Mouse (Mus musculus): ENCODE measurements at regions not wholly inside any gene's neighbourhood (a gene's known extent, or its start where the extent isn't known, plus 50 kb on each side); places are given as distances from the start of the nearest gene placed in this dataset.

DNA sequence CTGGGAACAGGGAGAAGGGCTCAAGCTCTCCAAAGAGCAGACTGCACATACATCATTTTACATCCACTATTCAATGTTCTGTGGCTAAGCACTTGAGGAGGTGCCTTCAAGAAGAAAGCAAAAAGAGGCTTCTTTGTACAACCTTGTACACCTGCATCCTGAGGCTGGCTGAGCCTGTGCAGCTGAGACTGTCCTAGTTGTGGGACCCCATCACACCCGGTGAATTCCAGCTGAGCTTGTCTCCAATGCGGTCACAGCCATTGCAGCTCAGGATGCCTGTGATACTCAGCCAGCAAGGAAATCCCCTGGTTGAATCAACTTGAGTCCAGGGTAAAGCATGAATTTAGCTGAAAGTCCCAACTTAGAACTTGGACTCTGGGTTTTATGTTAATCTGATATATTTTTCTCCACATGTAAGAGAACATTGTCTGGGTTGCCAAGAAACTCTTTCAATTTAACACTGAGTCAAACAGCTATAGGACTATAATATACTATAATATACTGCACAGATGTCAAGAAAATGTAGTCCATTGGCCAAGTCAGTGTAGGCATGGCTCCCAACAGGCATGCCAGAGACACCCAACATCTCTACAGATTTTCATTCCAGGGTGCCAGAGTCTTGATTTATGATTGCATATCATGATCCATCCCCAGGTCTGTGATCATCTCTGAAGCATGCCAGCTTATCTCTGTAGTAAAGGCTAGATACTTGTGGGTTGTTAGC, 599.2 kb downstream of the Pard3 start:
- no peak overlapping the region for H3K27ac ChIP-seq (ENCODE audit: insufficient read depth, low read depth, low read length, poor library complexity, severe bottlenecking)
- no peaks in the 10 kb centered on the region for H3K36me3 ChIP-seq (ENCODE audit: control insufficient read depth, insufficient read depth, low read length, poor library complexity, severe bottlenecking)
- no peak for TF ChIP-seq ZNF384 (IDR thresholded peaks at IDR 0.05; ENCODE audit: low read depth, low read length)
- TF ChIP-seq MAFK (IDR thresholded peaks at IDR 0.05; ENCODE audit: insufficient read depth, low read depth, low read length) = no peak
- TF ChIP-seq CHD2 (IDR thresholded peaks at IDR 0.05; ENCODE audit: low read depth, low read length) = no peak
- TF ChIP-seq ZC3H11A (IDR thresholded peaks at IDR 0.05; ENCODE audit: borderline replicate concordance, low read depth, low read length) = no peak
- TF ChIP-seq HCFC1 (IDR thresholded peaks at IDR 0.05; ENCODE audit: borderline replicate concordance, insufficient read depth, low read length) = no peak
- H3K4me1 ChIP-seq (ENCODE audit: control insufficient read depth in 2 of 2, insufficient read depth in 2 of 2, low read length in 2 of 2, poor library complexity in 1 of 2) = no peaks in the 10 kb centered on the region
- in situ Hi-C loops (cut with MboI; ENCODE audit: low sequenced_read_pairs in 2 of 2, unreplicated experiment in 2 of 2) = no loop called here
- no peak overlapping the region for H3K9ac ChIP-seq (ENCODE audit: insufficient read depth, low read depth, low read length, poor library complexity, severe bottlenecking)
- DNase-seq (ENCODE audit: low read depth, low spot score) = no peak
- H3K9me3 ChIP-seq (ENCODE audit: control insufficient read depth, insufficient read depth, low read depth, low read length) = no peaks in the 10 kb centered on the region
- no peak overlapping the region for H3K4me3 ChIP-seq (ENCODE audit: insufficient read depth in 1 of 2, low read depth in 1 of 2, low read length in 2 of 2, poor library complexity in 1 of 2, severe bottlenecking in 1 of 2)

DNA sequence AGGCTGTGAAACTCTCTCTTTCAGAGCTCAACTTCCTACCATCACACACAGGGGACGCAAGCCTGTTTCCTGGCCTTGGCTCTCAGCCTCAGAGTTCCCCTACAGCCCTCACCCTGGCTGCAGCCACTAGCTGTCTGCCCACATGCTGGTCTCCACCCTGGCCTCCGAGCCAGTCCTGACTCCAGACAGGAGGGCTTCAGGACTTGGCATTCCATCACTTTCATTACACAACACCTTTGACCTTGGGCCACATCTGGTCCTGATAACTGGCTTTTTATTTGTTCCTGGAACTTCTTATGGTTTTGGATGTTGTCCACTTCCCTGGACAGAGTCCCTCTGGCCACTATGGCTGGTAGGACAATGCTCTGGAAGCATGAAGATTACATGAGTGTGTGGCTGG, 602.9 kb downstream of the Pard3 start:
- Histone ChIP-seq H3K27ac (ENCODE audit: insufficient read depth, low read depth, low read length, poor library complexity, severe bottlenecking) (no peak overlapping the region), H3K9ac (ENCODE audit: insufficient read depth, low read depth, low read length, poor library complexity, severe bottlenecking) (no peak overlapping the region), H3K4me3 (ENCODE audit: insufficient read depth in 1 of 2, low read depth in 1 of 2, low read length in 2 of 2, poor library complexity in 1 of 2, severe bottlenecking in 1 of 2) (no peak overlapping the region), H3K4me1 (ENCODE audit: control insufficient read depth in 2 of 2, insufficient read depth in 2 of 2, low read length in 2 of 2, poor library complexity in 1 of 2) (no peaks in the 10 kb centered on the region), H3K36me3 (ENCODE audit: control insufficient read depth, insufficient read depth, low read length, poor library complexity, severe bottlenecking) (no peaks in the 10 kb centered on the region), H3K9me3 (ENCODE audit: control insufficient read depth, insufficient read depth, low read depth, low read length) (no peaks in the 10 kb centered on the region)
- TF ChIP-seq ZNF384 (IDR thresholded peaks at IDR 0.05; ENCODE audit: low read depth, low read length) (no peak), CHD2 (IDR thresholded peaks at IDR 0.05; ENCODE audit: low read depth, low read length) (no peak), HCFC1 (IDR thresholded peaks at IDR 0.05; ENCODE audit: borderline replicate concordance, insufficient read depth, low read length) (no peak), ZC3H11A (IDR thresholded peaks at IDR 0.05; ENCODE audit: borderline replicate concordance, low read depth, low read length) (no peak), MAFK (IDR thresholded peaks at IDR 0.05; ENCODE audit: insufficient read depth, low read depth, low read length) (no peak)
- no peak for DNase-seq (ENCODE audit: low read depth, low spot score)
- in situ Hi-C loops (cut with MboI; ENCODE audit: low sequenced_read_pairs in 2 of 2, unreplicated experiment in 2 of 2) = no loop called here

DNA sequence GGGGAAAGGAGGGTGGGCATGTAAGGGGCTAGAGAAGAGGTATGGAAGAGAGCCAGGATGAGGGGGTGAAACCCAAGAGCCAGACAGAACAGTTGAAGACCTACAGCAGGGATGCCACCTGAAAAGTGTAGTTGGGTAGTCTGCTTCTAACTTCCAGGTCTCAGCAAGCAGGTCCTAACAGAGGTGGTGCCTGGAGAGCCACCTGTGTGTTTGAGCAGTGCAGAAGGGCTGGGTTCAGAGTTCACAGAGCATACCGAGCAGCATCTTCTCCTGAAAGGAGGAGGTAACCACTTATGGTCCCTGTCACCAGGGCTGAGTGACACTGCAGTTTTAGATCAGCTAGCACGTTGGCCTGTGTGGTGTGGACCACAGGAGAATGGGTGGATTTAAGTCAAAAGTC, 605.3 kb downstream of the Pard3 start:
- no peak overlapping the region for H3K4me3 ChIP-seq (ENCODE audit: insufficient read depth in 1 of 2, low read depth in 1 of 2, low read length in 2 of 2, poor library complexity in 1 of 2, severe bottlenecking in 1 of 2)
- TF ChIP-seq CHD2 (IDR thresholded peaks at IDR 0.05; ENCODE audit: low read depth, low read length) (no peak), ZNF384 (IDR thresholded peaks at IDR 0.05; ENCODE audit: low read depth, low read length) (no peak), ZC3H11A (IDR thresholded peaks at IDR 0.05; ENCODE audit: borderline replicate concordance, low read depth, low read length) (no peak), HCFC1 (IDR thresholded peaks at IDR 0.05; ENCODE audit: borderline replicate concordance, insufficient read depth, low read length) (no peak), MAFK (IDR thresholded peaks at IDR 0.05; ENCODE audit: insufficient read depth, low read depth, low read length) (no peak)
- no peaks in the 10 kb centered on the region for H3K4me1 ChIP-seq (ENCODE audit: control insufficient read depth in 2 of 2, insufficient read depth in 2 of 2, low read length in 2 of 2, poor library complexity in 1 of 2)
- H3K27ac ChIP-seq (ENCODE audit: insufficient read depth, low read depth, low read length, poor library complexity, severe bottlenecking) = no peak overlapping the region
- no peak overlapping the region for H3K9ac ChIP-seq (ENCODE audit: insufficient read depth, low read depth, low read length, poor library complexity, severe bottlenecking)
- H3K36me3 ChIP-seq (ENCODE audit: control insufficient read depth, insufficient read depth, low read length, poor library complexity, severe bottlenecking) = no peaks in the 10 kb centered on the region
- DNase-seq (ENCODE audit: low read depth, low spot score) = no peak
- in situ Hi-C loops (cut with MboI; ENCODE audit: low sequenced_read_pairs in 2 of 2, unreplicated experiment in 2 of 2) = no loop called here
- H3K9me3 ChIP-seq (ENCODE audit: control insufficient read depth, insufficient read depth, low read depth, low read length) = no peaks in the 10 kb centered on the region

DNA sequence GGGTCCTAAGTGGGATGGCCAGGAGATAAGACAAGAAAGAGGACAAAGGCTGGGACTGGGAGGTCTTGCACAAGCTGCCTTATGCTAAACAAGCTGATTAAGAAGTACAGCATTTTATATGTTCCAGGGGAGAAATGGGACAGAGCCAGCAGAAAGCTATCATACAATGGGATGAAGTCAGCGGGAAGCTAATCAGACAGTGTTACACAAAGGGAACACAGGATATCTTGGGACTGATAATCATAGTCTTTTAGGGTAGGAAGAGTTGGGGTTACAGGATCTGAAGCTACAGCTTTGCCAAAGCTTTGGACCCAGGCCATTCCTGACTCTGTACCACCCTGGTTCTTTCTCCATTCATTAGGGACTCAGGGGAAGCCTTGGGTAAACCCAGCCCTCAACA, 610.4 kb downstream of the Pard3 start:
- Histone ChIP-seq H3K36me3 (ENCODE audit: control insufficient read depth, insufficient read depth, low read length, poor library complexity, severe bottlenecking) (no peaks in the 10 kb centered on the region), H3K4me1 (ENCODE audit: control insufficient read depth in 2 of 2, insufficient read depth in 2 of 2, low read length in 2 of 2, poor library complexity in 1 of 2) (no peaks in the 10 kb centered on the region), H3K4me3 (ENCODE audit: insufficient read depth in 1 of 2, low read depth in 1 of 2, low read length in 2 of 2, poor library complexity in 1 of 2, severe bottlenecking in 1 of 2) (no peak overlapping the region), H3K9ac (ENCODE audit: insufficient read depth, low read depth, low read length, poor library complexity, severe bottlenecking) (no peak overlapping the region), H3K9me3 (ENCODE audit: control insufficient read depth, insufficient read depth, low read depth, low read length) (no peaks in the 10 kb centered on the region), H3K27ac (ENCODE audit: insufficient read depth, low read depth, low read length, poor library complexity, severe bottlenecking) (no peak overlapping the region)
- no peak for DNase-seq (ENCODE audit: low read depth, low spot score)
- TF ChIP-seq CHD2 (IDR thresholded peaks at IDR 0.05; ENCODE audit: low read depth, low read length) (no peak), MAFK (IDR thresholded peaks at IDR 0.05; ENCODE audit: insufficient read depth, low read depth, low read length) (no peak), HCFC1 (IDR thresholded peaks at IDR 0.05; ENCODE audit: borderline replicate concordance, insufficient read depth, low read length) (no peak), ZNF384 (IDR thresholded peaks at IDR 0.05; ENCODE audit: low read depth, low read length) (no peak), ZC3H11A (IDR thresholded peaks at IDR 0.05; ENCODE audit: borderline replicate concordance, low read depth, low read length) (no peak)
- in situ Hi-C loops (cut with MboI; ENCODE audit: low sequenced_read_pairs in 2 of 2, unreplicated experiment in 2 of 2) = no loop called here

All from ES-E14 (cell line).